Mouse (Mus musculus) hematopoietic stem cell, adult 5-6 weeks (primary cell): Measurements from ENCODE around the gene Cav2. TPM values are rescaled to one million over a fixed set of nuclear protein-coding genes. Genes with fewer than 3 reads are reported as not detected.

Experiments
- total RNA-seq: library from RNA; stranded (forward); fragments of 172-1452, 232-1000 nt; gene quantifications from 2 replicates; pipeline ENCODE4 v1.2.3, GENCODE M21; 2017

Gene Cav2
- total RNA-seq, 1 experiment from 2014 or later: 8.6 TPM

Other genes with a start within 250 kb of the Cav2 start
- 117 and 119 TPM in 2 replicates for gene Tes, start 216.0 kb upstream of the Cav2 start, total RNA-seq
- gene Cav1, start 25.1 kb downstream of the Cav2 start, total RNA-seq: 3.2 TPM in 1 of 2 replicates, not detected in the other
- 1.2 and 2.6 TPM in 2 replicates for gene Met, start 182.6 kb downstream of the Cav2 start, total RNA-seq